Mouse (Mus musculus) macrophage (primary cell): ENCODE measurements around the gene Cntrl. TPM values are rescaled to one million over a fixed set of nuclear protein-coding genes. Genes with fewer than 3 reads are reported as not detected.

Source experiments
- H3K27ac ChIP-seq: fragments of 350-480 bp; formaldehyde crosslinking; 2 replicates; pipeline ENCODE4 v1.9.0; 2021
- H3K36me3 ChIP-seq: fragments of 350-480 bp; formaldehyde crosslinking; 2 replicates; pipeline ENCODE4 v1.9.0; 2021; ENCODE audit errors: inconsistent target
- H3K4me3 ChIP-seq: fragments of 350-480 bp; formaldehyde crosslinking; 2 replicates; pipeline ENCODE4 v1.9.0; 2021; ENCODE audit errors: inconsistent target
- H3K79me2 ChIP-seq: fragments of 350-480 bp; formaldehyde crosslinking; 2 replicates; pipeline ENCODE4 v1.9.0; 2021; ENCODE audit errors: inconsistent target
- WGBS: methylation state at CpG from one replicate; pipeline ENCODE4 v1.1.7; 2026; ENCODE audit warnings: inconsistent platforms; ENCODE audit not compliant: missing documents; 5-methylcytosine and 5-hydroxymethylcytosine counted together
- polyA plus RNA-seq: library from polyadenylated mRNA; stranded (reverse); fragments of 250-400 nt; gene quantifications from 3 replicates; pipeline ENCODE4 v1.2.4, GENCODE M21; 2018; ENCODE audit warnings: inconsistent platforms

Gene Cntrl
- polyA plus RNA-seq, 1 experiment from 2014 or later = 21.6 TPM

DNA sequence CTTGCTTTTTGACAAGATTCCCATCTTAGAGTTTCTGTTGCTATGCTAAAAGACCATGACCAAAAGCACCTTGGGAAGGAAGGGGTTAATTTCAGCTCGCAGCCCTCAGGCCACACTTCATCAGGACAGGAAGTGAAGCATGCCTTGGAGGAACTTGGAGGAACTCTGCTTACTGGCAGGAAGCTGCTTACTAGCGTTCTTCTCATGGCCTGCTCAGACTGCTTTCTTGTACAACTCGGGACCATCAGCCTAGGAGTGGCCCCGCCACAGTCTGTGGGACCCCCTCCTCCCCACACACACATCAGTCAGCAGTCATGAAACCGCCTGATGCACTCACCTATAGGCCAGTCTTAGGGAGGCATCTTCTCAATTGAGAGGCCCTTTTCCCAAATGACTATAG, 64.8 kb downstream of the Cntrl start:
- Histone ChIP-seq H3K27ac (peak overlapping the region; percentile 79), H3K36me3 (peaks cover 62% of the 10 kb centered on the region), H3K79me2 (peaks cover 2% of the 10 kb centered on the region; the same call in 1 of the 2 replicates), H3K4me3 (no peak overlapping the region)
- 3% methylated on average over 5 of the region's 5 CpGs for WGBS

DNA sequence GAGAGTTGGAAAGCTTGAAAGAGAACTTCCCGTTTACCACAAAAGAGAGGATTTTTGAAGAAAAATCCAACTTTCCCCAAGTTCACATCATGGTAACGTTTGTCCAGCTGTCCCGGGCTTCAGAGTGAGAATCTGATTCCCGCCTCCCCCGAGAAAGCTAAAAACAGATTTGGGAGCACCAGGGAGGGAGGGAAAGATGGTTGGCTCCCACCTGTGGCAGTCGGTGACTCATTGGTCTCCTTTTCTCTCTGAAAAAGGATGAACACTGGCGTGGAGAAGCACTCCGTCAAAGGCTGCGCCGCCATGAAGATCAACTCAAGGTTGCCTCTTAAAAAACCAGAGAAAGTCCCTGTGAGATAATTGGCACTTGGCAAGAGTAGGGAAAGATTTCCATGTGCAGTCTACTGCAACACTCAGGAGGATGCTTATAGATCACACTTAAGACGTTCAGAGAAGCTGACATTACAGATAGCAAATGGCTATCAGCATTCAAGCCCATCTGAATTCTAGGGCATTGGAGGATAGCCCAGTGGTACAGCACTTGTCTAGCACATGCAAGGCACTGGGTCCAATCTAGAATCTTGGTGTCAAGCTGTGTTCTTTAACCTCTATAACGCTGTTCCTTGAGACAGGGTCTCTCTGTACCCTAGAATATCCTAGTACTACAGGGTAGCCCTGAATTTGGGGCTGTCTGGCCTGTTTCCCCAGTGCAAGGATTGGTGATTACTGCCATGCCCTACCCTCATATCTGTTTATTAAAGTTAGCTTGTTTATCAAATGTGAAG, 66.2 kb downstream of the Cntrl start:
- WGBS = 95% methylated on average over 12 of the region's 12 CpGs
- Histone ChIP-seq H3K36me3 (peaks cover 57% of the 10 kb centered on the region), H3K4me3 (no peak overlapping the region), H3K27ac (no peak overlapping the region; the same call in 1 of the 2 replicates), H3K79me2 (peaks cover 16% of the 10 kb centered on the region; the same call in 1 of the 2 replicates)

DNA sequence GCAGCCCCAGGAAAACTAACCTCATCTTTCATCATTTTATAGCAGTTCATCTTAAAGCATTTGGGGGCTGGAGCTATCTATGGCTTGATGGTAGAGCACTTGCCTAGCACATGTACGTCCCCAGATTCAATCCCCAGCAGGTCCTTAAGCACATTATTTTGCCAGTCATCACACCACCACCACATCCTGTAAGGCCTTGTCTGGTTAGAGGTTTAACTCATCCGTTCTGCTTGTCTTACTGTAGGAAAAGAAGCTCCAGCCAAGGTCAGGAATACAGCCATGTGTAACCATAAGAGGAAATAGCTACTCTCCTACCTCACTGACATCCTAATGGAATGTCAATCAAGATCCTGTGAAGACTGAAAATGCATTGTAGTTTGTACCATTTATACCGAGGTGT, 68.9 kb downstream of the Cntrl start:
- no peak overlapping the region for H3K27ac ChIP-seq

DNA sequence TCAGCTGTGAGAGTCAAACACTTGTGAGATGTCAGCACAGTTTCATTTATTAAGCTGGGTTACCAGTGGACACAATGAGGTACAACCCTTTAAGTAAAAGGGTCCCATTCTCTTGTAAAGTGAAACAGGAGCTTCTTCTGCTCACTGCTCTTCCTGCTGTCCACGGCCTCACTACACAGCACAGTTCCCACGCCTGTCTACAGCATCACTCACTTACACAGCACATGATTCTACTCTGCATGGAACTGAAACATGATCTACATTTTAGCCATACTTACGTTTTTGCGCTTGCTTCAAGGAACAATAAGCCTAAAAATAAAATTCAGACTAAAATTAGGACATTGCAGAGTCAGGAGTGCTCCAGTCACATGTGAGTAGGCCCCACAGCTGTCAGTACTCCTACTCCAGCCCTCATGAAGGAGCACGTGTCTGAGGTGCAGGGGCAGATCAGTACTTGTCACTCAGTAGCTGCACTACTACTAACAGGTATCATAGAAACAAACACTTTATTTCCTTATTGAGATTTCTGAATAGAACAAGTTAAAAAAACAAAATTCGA, 73.9 kb downstream of the Cntrl start:
- Histone ChIP-seq H3K27ac (no peak overlapping the region; the same call in 1 of the 2 replicates), H3K4me3 (no peak overlapping the region), H3K79me2 (peaks cover 90% of the 10 kb centered on the region), H3K36me3 (peaks cover 59% of the 10 kb centered on the region)
- 61% methylated on average over 6 of the region's 6 CpGs for WGBS

More for the DNA sequence above, 68.9 kb downstream of the Cntrl start:
- peaks cover 55% of the 10 kb centered on the region for H3K36me3 ChIP-seq
- peaks cover 40% of the 10 kb centered on the region for H3K79me2 ChIP-seq
- 46% methylated on average over 3 of the region's 3 CpGs for WGBS
- H3K4me3 ChIP-seq = no peak overlapping the region

DNA sequence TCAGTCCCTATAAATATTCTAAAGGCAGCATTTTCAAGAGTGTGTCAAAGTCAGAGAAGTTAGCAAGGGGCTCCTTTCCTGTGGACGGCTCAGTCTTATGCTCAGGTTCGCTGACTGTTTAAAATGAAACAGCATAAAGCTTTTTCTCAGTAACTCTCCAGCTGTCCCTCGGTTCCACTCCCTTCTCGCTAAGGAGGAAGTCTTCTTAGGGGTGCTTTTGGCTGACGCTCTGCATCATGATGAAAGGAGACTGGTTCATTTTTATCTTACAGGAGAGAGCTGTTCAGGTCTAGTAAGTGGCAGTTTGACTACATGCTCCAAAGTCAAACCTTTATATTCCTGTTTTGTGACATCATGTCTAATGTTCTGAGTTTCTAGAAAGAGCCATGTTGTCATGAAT, 79.6 kb downstream of the Cntrl start:
- H3K4me3 ChIP-seq = no peak overlapping the region
- H3K27ac ChIP-seq = no peak overlapping the region
- peaks cover 100% of the 10 kb centered on the region for H3K79me2 ChIP-seq
- peaks cover 40% of the 10 kb centered on the region for H3K36me3 ChIP-seq
- 59% methylated on average over 5 of the region's 5 CpGs for WGBS

DNA sequence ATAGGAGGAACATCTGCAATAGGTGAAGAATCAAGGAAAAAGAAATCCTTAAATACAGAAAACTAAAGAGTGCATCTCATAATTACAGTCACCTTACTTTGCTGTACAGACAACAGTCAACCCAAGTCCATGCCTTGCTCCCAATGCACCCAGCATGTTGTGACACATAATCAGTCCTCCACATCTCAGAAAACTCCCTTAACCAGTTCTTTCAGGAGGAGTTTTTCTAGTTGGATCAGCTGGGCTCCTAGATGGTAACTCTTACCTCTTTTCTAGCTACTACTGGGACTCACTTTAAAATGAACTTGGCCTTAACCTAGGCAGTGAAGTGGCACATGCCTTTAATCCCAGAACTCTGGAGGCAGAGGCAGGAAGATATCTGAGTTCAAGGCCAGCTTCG, 84.7 kb downstream of the Cntrl start:
- no peak overlapping the region for H3K4me3 ChIP-seq
- peaks cover 19% of the 10 kb centered on the region for H3K36me3 ChIP-seq
- H3K79me2 ChIP-seq = peaks cover 92% of the 10 kb centered on the region
- 91% methylated on average over 1 of the region's 1 CpGs for WGBS
- peak overlapping the region; percentile 72 for H3K27ac ChIP-seq

DNA sequence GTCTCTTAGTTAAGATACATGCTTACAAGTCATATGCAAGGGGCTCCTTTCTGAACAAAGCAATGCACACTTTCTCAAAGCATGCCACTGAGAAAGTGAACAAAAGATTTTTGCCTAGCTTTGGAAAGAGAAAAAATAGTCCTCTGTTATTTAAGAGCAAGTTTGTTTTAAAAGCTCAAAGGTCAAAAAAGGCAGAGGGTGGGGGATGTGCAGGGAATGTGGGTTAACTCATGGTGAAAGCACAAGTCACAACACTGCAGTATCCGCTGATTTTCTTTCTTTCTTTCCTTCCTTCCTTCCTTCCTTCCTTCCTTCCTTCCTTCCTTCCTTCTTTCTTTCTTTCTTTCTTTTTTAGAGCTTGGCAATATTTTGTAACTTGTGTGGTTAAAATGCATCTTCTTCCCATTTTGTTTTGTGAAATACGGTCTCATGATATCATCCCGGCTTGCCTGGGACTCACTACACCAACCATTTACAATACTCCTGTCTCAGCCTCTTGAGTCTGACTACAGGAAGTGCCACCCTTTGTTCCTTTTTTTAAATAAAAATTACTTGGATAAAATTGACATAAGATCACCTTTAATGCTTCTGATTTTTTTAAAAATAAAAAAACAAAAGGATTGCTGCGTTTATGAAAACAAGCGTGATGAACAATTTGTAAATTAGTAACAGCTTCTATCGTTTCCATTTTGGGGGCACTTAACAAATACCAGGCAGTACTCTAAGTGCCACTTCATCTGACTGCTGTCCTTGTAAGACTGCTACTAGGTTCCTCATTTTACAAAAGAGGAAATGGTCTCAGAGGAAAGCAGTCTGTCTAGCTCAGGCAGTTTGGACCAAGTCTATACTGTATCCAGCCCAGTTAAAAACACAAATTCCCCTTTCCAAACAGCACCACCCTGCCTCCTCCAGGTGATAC, 86.6 kb downstream of the Cntrl start:
- Histone ChIP-seq H3K36me3 (peaks cover 12% of the 10 kb centered on the region; the same call in 1 of the 2 replicates), H3K79me2 (peaks cover 85% of the 10 kb centered on the region), H3K27ac (peak overlapping the region; percentile 72), H3K4me3 (no peak overlapping the region)
- WGBS = 4% methylated on average over 5 of the region's 6 CpGs

DNA sequence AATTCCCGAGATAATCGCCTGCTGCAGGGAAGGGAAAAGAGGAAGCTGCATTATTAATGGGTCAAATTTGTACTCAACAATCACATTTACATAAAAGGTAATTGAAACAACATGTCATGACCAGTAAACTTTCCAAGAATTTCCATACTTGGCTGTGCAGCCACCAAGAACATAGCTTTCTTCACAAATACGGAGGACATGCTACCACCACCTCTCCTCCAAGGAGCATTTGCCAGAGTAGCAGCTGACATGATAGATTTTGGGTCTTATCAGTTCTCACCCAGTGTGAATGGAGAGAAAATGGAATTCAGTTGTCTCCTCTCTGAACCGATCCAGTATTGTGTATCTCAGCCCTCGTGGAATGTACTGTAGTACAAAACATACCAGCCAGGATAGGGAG, 90.2 kb downstream of the Cntrl start:
- Histone ChIP-seq H3K79me2 (peaks cover 49% of the 10 kb centered on the region), H3K36me3 (no peaks in the 10 kb centered on the region), H3K4me3 (peak overlapping the region; percentile 78), H3K27ac (peak overlapping the region; percentile 84)
- 0% methylated on average over 5 of the region's 5 CpGs for WGBS

DNA sequence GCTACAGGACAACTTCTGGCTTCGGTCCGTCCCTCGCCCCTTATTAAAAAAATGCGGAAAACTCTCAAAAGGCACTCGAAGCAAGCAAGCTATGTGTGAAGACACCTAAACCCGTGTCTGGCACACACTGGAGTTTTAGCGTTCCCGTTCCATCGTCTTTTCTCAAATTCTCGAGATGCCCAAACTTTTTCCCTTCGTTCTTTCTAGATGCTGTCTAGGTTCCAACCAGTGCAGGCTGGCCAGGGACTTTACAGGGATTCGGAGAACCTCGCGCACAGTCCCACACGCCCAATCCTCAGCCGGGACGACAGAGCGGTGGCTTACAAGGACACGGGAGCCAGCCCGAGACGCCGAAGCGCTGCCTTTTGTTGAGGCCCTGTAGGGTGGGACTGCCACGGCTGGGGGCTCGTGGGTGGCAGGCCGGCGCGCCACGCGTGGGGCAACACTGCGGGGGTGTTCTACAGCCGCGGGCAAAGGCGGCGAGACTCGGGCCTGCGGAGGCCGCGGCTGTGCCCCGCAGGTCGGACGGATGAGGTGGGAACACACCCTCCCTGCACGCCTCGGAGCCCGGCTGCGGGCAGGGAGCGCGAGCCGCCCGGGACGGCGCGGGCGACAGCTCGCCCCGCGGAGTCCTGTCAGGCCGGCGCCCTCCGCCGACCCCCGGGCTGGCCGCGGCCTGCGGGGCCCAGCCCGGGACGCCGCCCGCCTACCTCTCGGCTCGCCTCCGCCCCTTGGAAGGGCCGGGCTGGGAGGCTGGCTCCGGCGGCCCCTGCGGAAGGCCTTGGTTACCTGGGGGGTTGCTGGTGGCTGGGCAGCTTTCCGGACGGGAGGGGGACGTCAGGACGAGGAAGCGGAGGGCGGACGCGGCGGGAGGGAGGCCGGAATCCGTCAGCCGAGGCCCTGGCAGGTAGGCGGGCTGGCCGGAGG, 90.9 kb downstream of the Cntrl start:
- WGBS = under 1% methylated on average over 80 of the region's 90 CpGs
- Histone ChIP-seq H3K4me3 (peak overlapping the region; percentile 78), H3K27ac (peak overlapping the region; percentile 84), H3K36me3 (no peaks in the 10 kb centered on the region), H3K79me2 (peaks cover 42% of the 10 kb centered on the region)

DNA sequence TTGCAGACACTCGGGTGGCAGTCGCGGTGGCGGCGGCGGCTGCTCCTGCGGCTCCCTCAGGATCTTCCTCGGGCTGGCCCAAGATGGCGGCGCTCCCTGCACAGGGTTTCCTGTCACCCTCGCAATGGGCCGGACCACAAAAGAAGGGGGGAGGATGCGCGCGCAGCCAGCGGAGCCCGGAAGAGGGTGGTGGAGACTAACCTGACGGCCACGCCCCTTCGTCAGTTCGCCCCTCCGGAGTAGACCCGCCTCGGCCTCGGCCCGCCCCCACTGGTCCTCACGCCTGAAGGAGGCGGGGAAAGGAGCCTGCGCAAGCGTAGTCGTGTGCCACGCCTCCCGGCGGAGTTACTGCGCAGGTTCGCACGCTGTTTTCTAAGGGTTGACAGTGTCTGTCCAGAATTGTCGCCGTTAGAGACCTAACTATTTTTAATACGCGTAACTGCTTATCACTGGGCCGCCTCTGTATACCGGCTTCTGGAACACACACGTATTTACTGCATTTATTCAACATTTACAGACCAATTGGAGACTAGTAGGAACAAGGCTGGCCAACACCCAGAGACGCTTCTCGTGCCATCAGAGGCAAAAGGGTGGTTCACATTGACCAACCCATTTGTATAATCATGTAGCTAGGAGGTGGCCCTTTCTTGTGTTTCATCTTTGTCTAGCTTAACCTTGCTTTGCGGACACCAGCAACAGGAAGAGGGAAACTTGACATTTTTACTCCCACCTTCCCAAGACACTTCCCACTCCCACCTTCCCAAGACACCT, 91.8 kb downstream of the Cntrl start, which contains the start of gene Rab14:
TSS of gene Rab14 (minus strand) at position 223 of the 771 bp plus-strand sequence.
- peak within 1 kb of the TSS; percentile 78 for H3K4me3 ChIP-seq
- WGBS = 2% methylated on average over 30 of the region's 47 CpGs
- H3K27ac ChIP-seq = peak within 1 kb of the TSS; percentile 84
- H3K36me3 ChIP-seq = no peaks in the 10 kb centered on the region
- peaks cover 39% of the 10 kb centered on the region for H3K79me2 ChIP-seq

DNA sequence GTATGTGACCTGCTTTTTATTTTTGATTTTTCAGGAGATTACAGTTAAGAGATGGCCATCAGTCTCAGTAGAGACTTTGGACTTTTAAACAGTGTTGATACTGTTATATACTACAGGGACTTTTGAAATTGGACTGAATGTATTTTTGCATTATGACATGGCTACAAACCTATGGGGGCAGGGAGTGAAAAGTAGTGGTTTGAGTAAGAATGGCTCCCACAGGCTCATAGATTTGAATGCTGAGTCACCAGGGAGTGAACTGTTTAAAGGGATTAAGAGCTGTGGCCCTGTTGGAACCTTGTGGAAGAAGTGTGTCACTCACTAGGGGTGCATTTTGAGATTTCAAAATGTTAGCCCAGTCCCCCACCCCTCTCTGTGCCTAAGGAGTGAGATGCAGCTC, 94.4 kb downstream of the Cntrl start:
- Histone ChIP-seq H3K27ac (no peak overlapping the region), H3K79me2 (peaks cover 15% of the 10 kb centered on the region), H3K4me3 (no peak overlapping the region), H3K36me3 (no peaks in the 10 kb centered on the region)

DNA sequence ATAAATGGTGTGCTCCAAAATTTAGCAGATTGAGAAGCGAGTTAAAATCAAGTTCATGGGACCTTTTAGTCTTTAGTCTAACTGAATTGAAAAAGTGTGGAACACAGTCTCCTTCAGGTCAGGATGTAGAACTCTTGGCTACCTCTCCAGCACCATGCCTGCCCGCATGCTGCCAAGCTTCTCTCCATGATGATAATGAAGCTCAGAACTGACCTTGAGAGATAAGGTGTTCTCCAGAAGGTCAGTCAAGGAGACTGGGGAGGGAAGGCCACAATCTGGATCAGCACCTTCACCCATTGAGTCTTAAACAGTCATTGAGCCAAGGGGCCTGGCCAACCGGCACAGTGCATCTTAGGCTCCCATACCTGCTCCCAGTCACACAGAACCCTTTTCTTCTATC, 97.5 kb downstream of the Cntrl start:
- H3K36me3 ChIP-seq = no peaks in the 10 kb centered on the region
- no peaks in the 10 kb centered on the region for H3K79me2 ChIP-seq
- H3K27ac ChIP-seq = no peak overlapping the region
- no peak overlapping the region for H3K4me3 ChIP-seq
- 96% methylated on average over 3 of the region's 3 CpGs for WGBS

DNA sequence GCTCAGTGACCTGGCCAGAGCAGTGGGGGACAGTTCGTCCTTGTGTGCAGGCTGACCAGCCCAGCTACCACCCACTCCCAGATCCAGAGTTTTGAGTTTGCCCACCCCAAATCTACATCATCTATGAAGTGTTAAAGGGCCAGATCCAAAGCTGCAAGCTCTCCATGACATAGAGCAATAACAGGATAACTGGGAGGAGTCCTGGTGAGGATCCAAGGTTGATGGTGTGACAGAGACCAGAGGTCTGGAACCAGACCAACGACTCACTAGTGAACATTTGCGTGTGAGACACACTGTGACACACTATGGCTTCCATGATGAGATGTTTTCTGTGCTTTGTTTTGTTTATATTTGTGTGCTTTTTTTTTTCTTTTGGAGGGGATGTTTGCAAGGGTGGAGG, 98.8 kb downstream of the Cntrl start:
- WGBS = 96% methylated on average over 3 of the region's 3 CpGs
- no peaks in the 10 kb centered on the region for H3K79me2 ChIP-seq
- H3K36me3 ChIP-seq = no peaks in the 10 kb centered on the region
- H3K4me3 ChIP-seq = no peak overlapping the region
- no peak overlapping the region for H3K27ac ChIP-seq
